Mouse (Mus musculus) spleen, postnatal 10 days (tissue): Measurements from ENCODE around the gene Tuba1a.
"Not testable (repeated sequence)": the region's sequence is repeated elsewhere in the genome, so short reads cannot be mapped to it uniquely, and the experiment has no call there.

Experiments
- DNase-seq, 2 experiments: peaks; one replicate each; pipeline ENCODE4 v3.0.0; 2021 to 2022; ENCODE audit warnings: low spot score in 2 of 2

Gene Tuba1a

DNA sequence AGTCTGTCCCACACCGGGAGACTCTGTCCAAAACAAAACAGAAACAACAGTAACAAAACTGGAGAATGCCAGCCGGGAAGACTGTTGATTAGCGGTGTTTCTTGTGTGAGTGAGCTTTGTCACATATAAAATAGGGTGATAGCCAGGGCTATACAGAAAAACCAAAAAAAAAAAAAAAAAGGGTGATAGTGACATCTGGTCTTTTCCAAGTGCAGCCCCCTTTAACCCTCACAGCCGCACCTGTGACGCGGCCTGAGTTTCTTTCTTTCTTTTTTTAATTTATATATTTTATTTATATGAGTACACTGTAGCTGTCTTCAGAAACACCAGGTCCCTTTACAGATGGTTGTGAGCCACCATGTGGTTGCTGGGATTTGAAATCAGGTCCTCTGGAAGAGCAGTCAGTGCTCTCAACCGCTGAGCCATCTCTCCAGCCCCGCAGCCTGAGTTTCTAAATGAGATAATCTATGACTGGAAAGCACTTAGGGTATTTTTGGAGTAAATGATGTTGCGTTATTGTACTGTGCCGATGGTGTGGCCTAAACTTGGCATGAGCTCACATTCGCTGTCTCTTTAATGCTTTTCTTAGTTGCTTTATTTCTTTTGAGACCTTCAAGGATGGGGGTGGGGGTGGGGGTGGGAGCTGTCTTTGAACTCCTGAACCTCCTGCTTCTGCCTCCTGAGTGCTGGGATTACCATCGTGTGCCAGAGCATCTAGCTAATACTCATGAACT, 32.6 kb upstream of the Tuba1a start:
- no peak for DNase-seq

DNA sequence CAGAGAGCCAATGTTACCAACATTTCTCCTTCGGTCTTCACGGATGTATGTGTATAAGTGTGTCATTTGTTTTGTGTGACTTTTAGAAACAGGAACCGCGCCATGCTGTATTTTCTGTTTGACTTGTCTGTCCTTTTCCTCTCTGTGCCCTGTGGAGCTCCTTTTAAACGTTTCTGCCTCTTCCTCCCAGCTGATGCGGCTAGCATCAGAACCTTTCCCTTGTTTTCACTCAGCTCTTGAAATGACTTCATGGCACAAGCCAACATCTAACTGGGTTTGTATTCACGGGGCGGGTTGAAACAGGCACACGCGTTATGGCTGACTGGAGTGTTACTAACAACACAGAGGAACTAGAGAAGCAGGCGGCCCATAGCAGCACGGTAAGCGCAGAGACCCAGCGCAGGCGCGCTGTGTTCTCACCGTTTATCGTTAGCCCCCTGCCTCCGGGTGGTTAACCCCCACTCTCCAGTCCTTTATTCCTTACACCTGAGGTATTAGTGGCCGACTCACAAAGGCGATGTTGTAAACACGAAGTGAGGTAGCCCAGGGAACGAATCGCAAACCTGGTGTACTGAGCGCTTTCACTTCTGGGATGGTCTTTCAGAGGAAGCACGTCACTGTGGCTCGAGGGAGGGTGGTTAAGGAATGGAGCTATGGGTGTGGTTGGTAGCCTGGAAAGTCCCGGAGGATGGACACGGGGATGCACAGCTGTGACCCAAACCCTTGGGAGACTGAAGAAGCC, 31.9 kb upstream of the Tuba1a start:
- DNase-seq, result peak; percentile 73 to 80

DNA sequence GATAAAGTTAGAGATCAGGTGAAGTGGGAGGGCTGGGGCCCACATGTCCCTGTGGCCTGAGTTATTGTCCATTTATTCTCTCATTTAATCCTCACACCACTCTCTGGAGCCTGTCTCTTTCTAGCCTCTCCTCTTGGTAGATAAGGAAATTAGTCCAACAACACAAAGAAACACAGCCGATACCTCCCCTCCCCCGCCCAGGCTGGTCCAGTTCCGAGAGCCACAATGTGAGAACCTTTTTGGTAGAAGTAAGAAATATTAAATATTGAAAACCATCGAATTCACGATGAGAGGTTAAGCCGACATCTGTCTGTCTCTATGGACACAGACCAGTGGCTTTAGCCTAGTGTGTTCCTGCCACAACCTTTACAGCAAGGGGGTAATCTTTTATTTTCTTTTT, 31.2 kb upstream of the Tuba1a start:
- peak in 1 of 2 experiments; percentile 24 for DNase-seq

DNA sequence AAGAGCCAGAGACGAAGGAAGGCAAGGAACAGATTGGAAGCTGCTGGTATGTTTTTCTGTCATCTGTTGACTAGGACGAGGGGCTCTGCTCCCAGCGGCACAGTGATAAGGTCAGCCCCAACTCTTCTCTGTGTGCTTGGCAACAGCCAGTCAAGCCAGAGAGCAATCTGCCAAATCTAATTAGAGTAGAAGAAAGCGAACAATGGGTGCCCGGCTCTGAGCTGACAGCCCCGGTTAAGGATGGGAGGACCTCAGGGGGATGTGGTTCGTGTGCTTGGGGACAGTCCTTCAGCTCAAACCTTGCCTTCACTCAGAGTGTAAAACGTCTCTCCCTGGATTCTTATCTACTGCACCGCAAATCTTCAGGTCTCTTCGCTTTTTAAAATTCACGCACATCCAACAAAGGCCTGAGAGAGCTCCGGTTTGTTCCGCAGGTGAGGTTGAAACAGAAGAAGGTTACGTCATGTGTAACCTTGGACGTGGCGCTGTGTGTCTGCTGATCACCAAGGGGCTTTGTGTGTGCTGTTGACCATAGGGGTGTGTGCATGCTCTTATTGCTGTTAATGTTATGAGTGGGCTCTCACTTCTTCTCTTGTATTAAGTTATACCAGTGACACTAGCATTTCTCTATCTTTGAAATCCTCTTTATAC, 30.1 kb upstream of the Tuba1a start:
- no peak for DNase-seq

DNA sequence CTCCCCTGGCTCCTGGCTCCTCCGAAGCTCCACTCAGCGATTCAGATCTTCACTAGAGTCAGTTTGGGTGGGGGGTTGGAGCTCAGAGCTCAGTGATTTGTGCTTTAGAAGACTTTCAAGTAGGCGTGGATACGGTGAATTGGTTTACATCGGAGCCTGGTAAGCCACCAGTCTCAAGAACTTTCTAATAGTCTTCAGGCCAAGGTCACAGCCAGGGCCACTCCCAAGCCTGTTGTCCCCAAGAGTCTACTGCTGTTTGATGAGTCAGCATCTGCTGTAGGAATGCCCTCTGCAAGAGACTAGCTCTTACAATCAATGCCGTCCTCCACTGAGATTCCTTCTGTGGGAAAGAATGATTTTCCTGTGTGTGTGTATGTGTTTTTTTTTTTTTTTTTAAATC, 28.6 kb upstream of the Tuba1a start:
- no peak for DNase-seq

DNA sequence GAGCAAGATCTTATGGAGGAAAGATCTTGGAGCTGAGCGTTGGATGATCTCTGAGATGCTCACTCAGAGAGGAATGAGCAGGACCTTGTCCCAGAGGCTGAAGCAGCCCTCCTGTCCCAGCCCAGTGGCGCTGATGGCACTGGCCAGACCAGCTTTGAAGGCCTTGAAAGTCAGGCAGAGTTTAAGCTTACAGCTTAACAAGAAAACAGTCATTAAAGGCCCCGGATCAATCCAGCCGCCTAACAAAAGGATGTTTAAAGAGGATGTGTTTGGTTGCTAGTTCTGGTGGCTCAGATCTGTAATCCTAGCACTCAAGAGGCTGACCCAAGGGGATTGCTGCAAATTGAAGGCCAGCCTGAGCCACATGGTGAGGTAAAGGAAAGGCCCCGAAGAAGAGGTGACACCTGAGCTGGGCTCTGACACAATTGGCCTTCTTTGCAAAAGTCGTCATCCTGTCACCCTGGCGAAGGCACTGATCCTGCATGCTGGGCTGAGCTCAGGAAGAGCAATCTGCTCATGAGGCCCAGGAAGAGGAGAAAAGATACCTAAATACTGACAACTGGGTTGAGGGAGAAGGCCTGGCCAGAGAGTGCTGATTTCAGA, 26.6 kb upstream of the Tuba1a start:
- no peak for DNase-seq

DNA sequence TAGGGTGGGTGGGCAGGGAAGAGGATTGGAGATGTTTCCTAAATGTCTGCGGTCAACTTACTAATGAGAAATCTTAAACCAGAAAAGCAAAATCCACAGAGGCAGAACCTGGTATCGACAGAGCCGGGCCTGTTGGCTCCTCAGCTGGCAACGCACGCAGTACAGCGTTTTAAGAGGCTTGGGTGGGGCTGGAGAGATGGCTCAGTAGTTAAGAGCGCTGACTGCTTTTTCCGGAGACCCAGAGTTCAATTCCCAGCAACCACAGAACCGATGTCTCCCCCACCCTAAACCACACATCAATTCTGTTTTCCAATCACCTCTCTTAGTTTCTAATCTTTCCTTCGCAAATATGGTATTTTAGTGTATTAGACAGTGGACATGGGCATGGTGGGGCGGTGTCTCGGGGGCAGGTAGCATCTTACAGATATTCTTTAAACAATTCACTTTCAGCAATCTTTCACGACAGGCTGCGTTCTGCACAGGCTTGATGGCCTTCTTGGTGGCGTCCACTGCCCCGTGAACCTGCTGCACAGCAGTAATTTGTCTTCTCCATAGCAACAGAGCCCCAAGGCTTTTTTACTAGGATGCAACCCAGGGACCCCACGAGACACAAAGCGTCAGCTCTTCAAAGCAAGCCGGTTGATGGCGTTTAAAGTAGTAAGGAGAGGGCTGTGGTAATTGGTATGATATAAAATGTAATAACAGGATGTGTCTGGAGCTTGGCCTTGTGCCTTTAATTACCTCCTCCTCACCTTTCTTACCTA, 25.1 kb upstream of the Tuba1a start:
- no peak for DNase-seq

DNA sequence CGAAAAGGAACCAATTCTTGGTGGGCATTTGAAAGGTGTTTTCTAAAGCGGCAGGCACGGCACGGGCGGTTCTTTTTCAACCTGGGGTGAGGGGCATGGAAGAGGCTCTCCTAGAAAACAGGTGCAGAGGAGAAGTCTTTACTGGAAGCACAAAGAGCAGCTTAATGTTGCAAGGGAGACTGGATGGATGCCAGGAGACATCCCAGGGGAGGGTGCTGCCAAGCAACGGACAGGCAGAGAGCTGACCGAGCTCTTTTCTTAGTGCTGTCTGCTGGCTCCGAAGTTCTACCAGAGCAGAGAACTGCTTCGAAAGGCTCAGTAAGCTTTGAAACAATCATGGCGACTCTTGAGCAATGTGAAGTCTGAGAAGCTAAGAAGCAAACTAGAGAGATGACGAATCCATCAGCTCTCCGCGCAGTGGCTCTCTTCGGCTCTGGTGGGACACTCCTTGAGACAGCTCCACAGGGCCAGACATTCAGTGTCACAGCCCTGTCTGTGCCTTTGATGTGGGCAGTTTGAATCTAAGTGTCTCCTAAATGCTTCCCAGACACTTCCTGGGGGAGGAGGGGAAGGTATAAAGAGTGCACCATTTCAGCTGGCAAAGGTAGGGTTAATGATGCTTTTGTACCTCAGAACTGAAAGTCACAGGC, 24.4 kb upstream of the Tuba1a start:
- no peak for DNase-seq

DNA sequence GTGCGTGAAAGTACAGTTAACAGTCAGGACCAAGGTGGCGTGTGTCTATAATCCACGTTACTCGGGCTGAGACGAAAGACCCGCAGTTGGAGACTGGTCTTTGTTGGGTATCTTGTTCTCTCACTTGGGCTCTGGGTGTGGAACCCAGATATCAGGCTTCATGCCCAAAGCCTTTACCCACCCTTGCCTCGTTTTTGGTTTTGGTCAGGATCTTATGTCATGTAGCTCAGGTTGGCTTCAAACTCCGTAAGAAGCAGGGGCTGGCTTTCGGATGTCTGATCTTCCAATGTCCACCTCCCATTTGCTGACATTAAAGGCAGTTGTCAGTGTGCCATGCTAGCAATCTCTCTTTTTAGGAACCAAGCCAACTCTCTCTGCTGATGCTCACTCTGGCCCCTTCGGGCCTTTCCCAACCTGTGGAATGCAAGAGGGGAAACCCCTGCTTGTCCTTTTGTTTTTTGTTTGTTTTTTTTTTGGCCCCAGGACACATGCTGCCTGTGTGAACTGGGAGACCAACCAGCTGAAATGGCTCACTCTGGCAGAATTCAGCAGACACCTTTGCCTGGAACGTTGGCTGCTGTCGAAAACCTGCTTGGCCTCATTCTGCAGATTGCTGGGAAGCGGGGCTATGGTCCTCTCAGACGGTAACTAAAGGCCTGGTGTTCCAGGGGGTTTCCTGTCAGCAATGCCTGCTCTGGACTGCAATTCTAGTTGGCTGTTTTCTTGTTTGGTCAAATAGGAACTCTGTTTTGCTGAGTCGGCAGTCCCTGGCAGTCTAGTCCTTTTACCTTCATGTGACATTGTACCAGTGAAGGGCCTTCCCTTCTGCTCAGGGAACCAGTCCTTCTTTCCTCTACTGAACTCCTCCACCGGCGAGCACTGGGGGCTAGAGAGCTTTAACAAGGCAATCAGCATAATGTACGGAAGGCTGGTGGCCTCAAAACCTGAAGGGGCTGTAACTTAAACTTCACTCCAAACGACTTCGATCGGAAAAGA, 23.6 kb upstream of the Tuba1a start:
- DNase-seq, result no peak

DNA sequence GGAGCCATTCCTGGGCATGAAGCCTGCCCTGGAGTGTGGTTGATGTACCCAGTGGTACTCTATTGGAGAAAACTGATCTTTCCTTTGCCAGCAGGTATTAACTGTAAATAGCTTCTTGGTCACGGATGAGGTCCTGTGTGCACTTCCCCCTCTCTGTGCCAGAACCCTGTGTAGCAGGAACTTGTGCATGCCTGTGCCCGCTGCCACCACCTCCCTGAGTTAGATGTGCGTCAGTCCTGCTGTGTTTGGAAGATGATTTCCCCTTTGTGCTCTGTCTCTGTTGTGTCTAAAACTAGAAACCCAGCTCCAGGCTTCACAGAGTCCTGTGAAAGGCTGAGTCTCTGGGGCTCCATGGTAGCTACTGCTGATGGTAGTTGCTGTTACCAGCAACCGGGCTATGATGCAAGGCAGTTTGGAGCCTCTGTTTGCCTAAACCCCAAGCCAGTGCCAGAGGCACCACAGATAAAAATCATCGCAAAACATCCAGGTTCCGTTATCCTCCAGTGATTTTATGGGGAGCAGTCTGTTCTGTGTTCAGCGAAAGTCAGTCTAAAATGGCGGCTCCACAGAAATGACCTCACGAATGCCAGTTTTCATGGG, 19.6 kb upstream of the Tuba1a start:
- DNase-seq, result no peak

DNA sequence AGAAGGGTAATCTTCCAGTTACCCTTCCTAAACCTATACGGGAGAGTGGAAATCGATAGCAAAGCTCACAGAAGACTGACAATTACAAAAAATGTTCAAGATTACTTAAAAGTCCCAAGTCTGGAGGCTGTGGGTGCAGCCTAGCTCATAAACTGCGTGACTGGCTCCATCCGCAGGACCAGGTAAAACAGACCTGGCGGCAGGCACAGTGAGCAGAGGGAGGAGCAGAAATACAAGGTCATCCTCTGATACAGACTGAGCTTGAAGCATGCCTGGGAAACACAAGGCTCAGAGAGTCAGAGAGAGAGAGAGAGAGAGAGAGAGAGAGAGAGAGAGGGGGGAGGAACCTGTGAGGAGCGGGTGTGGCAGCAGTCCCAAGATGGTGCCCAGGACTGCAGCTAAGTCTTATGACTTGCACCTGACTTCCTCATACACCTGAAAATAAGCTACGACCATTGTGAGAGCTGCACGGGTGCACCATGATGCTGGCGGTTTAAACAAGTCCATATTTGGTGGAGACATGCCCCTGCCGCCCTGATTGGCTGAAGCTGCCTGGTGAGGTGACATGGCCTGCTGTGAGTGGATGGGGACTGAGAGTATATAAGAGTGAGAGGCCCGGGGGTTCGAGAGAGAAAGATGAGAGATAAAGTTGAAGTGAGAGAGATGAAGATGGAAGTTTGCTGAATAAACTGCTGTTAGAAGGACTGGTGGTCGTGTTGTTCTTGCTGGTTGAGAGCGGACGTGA, 18.2 kb upstream of the Tuba1a start:
- not testable (repeated sequence) for DNase-seq

DNA sequence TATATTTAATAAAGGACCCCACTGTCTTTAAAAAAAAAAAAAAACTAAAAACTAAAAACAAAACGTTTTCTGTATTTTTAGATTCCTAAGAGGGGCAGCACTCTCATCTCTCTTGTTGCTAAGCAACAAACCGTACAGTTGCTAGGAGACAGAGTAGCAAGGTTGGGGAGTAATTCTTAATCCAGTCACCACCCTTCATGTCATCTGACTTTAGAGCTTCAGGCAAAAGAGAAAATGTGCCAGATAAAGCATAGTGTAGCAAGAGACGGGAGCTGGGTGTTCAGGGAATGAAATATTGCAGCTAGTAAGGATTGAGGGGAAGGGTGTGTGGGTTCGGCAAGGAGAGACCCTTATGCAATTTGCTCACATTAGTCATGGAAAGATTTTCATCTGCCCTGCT, 17.6 kb upstream of the Tuba1a start:
- DNase-seq, result no peak

DNA sequence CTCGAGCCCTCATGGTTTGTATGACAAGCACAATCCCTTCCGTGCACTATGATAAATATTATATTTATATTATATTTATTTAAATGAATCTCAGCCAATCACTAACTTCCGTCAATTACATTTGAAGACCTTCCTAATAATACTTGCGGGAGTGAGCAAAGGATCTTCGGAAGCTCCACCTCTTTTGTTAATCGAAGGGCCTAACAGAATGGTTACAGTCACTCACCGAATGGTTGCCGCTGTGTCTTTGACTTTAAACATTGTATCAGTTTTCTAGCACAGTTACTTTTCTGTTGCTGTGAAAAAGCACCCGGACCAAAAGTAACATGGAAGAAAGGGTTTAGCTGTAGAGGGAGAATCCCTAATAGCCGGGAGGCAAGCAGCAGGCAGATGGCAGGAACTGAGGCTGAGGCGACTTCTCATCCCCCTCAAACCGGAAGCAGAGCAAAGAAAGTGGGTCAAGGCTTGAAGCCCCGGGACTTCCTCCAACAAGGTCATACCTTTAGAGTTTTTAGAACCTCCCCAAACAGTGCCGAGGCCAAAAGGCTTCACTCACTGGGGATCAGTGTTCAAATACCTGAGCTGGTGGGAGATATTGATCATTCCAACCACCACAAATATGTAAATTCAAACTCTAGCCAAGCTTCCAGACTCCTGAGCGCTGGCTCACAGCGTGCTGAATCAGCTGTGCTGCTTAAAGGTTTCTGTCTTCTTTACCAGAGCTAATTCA, 16.0 kb upstream of the Tuba1a start:
- DNase-seq, result no peak

DNA sequence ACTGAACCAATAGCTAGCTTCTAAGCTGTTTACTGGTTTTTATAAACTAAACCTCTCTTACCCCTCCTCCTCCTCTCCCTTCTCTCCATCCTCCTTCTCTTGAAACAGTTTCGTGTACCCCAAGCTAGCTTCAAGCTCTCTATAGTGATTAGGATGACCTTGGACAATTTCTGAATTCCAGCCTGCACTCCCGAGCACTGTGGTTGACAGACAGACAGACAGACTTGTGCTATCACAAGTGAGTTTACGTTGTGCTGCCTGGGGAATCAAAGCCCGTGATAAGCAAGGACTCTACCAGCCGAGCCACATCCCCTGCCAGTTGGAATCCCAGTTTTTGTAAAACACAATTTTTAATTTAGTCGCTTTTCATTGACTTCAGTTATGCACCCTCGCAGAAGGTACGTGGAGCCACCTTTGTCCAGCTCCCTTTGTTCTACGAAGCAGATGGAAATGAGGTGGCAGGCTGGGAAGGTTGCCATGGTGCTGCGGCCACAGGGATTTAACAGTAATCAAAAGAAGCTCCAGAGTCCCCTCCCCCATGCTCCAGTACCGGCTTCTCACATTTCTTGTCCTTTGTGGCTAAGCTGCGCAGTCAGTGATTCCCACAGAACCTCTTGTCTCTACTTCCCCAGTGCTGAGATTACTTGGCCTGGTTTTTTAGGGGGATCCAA, 15.3 kb upstream of the Tuba1a start:
- no peak for DNase-seq

DNA sequence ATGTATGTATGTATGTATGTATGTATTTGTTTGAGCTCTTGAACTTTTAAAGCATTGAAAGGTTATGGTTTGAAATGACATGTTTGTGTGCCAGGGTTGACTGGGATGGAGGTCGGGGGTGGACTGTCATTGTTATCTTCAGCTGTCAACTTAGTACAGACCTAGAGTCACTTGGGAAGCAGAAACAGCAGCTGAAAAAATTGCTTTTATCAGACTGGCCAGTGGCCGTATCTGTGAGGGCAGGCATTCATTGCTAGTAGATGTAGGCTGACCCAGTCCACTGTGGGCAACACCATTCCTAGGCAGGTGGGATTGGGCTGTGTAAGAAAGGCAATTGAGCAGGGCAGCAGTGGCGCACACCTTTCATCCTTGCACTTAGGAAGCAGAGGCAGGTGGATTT, 6.0 kb upstream of the Tuba1a start:
- DNase-seq, result no peak

DNA sequence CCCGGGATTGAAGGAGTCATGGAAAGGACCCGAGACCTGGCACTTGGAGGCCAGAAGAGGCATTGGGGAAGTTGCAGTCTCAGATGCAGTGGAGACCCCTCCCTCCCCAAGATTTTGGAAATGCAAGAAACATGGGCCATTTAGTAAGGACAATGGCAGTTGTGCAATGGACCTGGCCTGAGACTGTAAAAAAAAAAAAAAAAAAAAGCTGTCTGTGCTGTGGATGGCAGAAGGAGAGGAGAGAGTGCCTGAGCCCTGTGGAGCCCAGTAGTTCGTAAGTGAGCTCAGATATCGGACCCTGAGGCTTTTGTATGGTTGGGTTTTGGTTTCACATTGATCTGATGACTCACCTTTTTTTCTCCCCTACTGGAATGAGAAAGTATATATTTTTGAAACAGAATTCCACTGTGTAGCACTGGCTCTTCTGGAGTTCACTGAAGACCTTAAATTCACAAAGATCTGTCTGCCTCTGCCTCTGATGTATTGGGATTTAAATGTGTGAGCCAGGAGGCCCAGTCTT, 5.5 kb upstream of the Tuba1a start:
- DNase-seq, result no peak

DNA sequence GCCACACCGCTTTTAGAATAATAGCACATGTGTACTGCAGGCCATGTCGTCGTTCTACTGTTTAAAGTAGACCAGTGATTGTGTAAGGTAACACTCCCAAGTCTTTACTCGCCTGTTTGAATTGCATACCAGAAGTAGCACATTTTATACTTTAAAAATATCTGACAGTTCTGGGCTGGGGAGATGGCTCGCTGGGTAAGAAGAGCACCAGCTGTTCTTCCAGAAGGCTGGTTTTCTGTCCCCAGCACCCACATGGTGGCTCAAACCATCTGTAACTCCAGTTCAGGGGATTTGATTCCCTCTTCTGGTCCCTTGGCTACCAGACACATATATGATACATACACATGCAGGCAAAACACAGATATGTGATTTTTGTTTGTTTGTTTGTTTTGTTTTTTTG, 4.0 kb upstream of the Tuba1a start:
- no peak for DNase-seq
